Mouse (Mus musculus) testis, adult 2 months (tissue): ENCODE measurements around the gene Baz1a.

Experiments
- CTCF ChIP-seq: fragments of 200-500 bp; IDR thresholded peaks from 2 replicates; pipeline ENCODE4 v1.5.1; 2012; ENCODE audit warnings: low read depth, mild to moderate bottlenecking, inconsistent platforms, low read length, moderate library complexity; ENCODE audit not compliant: control insufficient read depth, insufficient read depth, insufficient replicate concordance
- POLR2A ChIP-seq: fragments of 200-500 bp; IDR thresholded peaks from 2 replicates; pipeline ENCODE4 v1.6.1; 2012; ENCODE audit warnings: low read depth, mild to moderate bottlenecking, inconsistent platforms, low read length, moderate library complexity; ENCODE audit not compliant: control insufficient read depth

GRCm38 (mm10) chr12:54981962-54982361 lies 32.2 kb downstream of the Baz1a start:
- TF ChIP-seq POLR2A (no peak), CTCF (no peak)
